Mouse (Mus musculus) left cerebral cortex, adult 9 months (tissue): ENCODE results near the gene E130114P18Rik.

Source experiments
- DNase-seq, 2 experiments: peaks; one replicate each; pipeline ENCODE4 v3.0.0; 2022; ENCODE audit warnings: low spot score in 2 of 2

The E130114P18Rik gene

GRCm38 (mm10) chr4:97776388-97777080 is 1.3 kb downstream of the E130114P18Rik start:
- DNase-seq = no peak

- DNase-seq = no peak
These were observed 2.2 kb downstream of the E130114P18Rik start for GRCm38 (mm10) chr4:97775494-97776265.

- DNase-seq = peak in 1 of 2 experiments; percentile 48
These were observed 2.8 kb downstream of the E130114P18Rik start for GRCm38 (mm10) chr4:97775059-97775458.

- no peak for DNase-seq
These were observed 3.4 kb downstream of the E130114P18Rik start for GRCm38 (mm10) chr4:97774446-97774950.

GRCm38 (mm10) chr4:97773791-97774190 is 4.1 kb downstream of the E130114P18Rik start:
- DNase-seq = no peak

GRCm38 (mm10) chr4:97773110-97773593 is 4.7 kb downstream of the E130114P18Rik start:
- peak; percentile 94 to 96 for DNase-seq

DNA sequence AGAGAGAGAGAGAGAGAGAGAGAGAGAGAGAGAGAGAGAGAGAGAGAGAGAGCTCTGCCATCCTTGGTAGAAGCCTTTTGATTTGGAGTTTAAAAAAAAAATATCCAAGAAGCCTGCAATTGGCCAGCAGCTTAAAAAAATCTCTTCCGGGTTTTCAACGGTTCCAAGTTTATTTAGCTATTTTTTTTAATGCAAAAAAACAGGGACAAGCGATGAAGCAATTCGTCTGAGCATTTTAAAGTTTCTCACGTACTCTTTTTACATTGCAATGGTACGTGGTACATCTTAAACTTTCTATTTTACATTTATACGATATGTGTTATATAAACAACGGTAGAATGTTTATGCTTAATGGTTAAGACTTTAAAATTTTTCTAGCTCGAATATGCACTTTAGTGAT is 5.2 kb downstream of the E130114P18Rik start, which contains the start of gene Nfia:
Nfia (plus strand) TSS at position 94 of the 400 bp plus-strand sequence.
- no peak for DNase-seq

- DNase-seq = peak; percentile 90 to 97
These were observed 5.8 kb downstream of the E130114P18Rik start for GRCm38 (mm10) chr4:97772084-97772484.

GRCm38 (mm10) chr4:97771426-97771825 is 6.5 kb downstream of the E130114P18Rik start:
- DNase-seq = no peak

DNA sequence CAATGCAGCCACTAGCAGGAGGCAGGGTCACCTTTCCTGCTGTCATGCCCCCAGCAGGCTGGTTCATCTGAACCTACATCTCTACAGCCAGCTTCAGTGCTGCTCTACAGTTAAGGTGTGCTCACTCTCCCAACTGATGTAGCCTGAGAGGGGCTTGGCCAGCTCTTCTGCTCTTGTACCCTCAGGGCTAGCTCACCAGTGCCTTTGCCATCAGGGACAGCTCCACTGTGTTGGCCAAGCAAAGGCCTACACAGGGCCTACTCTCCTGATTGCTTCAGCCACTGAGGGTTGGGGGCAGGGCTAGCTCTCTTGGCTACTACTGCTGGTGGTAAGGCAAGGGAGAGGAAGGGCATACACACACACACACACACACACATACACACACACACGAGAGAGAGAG is 8.0 kb downstream of the E130114P18Rik start:
- DNase-seq = no peak

DNA sequence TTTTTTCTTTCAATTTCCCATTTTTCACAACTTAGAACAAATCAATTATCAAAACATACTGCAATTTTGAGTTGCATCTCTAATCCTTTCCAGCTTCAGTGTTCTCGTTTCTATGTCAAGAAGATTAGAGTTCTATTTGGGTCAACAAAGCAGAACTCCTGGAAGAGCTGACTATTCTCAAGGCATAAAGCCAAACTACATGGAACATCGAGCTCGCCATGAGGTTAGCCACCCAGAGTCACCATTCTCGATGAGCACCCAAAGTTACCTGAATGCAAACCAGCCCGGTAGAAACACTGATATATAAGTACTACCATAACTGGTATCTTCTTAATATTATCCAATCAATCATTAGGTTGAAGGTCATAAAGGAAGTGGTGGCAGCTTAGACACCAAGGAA is 10.4 kb downstream of the E130114P18Rik start:
- DNase-seq = no peak

DNA sequence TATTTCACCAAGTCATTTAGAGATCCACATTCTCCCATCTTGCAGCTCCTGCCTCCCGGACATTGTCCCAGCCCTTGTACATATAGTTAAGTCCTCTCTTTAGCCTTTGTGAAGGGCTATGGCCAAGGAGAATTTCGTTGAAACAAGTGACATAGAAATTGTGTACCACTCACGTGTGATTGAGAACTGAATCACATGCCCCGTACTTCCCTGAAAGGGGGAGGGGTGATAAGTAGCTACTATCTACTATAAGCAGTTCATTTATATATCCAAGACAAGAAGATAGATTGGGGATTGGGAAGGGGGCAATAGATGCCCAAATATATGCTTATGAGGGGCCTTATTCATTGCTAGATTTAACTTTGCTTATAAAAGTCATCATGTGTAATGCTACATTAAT is 10.9 kb downstream of the E130114P18Rik start:
- no peak for DNase-seq

DNA sequence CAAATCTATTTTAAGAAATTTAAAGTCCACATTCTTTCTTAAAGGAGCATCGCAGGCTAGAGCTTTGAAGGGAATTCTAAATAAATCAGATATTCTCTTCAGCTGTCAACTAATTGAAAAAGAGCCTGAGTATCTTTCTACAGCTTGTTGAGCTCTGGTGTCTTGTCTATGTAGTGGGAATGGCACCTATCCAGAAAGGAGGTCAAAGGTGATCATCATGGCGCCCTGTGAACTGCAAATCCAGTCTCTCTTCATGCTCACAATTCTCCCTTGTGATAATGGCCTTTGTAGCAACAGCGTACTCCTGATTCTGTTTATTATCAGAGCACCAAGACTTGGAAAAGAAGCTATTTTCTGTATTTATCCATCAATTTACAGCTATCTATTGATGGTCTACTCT is 11.8 kb downstream of the E130114P18Rik start:
- no peak for DNase-seq

DNA sequence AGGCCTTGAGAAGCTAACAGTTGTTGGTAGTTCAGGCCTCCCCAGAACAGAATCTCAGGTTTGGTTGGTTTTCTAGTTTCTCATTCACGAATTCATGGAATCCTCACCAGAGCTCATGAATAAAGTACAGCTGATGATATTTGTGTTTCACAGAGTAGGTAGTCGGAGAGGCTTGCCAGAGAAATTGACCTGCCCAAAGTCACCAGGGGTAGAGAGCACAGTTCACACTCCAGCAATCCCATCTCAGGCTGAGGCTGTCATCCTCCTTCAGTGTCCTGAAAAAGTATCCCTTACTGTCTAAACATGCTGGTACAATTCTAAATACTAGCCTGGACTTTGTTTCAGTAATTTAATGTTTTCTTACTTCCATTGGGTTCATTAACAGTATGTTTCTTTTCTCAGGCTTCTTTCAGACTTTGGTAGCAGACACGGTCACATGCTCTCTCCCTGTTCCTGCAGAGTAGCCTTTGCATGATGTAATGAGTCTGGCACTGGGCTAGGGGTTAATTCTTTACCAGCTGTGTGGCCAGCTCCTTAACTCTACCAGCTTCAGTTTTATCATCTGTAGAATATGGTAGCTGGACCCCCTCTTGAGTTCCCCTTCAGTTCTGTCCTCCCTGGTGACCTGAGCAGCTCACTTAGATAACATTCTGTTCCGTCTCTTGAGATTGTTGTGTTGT is 12.4 kb downstream of the E130114P18Rik start:
- DNase-seq = no peak

DNA sequence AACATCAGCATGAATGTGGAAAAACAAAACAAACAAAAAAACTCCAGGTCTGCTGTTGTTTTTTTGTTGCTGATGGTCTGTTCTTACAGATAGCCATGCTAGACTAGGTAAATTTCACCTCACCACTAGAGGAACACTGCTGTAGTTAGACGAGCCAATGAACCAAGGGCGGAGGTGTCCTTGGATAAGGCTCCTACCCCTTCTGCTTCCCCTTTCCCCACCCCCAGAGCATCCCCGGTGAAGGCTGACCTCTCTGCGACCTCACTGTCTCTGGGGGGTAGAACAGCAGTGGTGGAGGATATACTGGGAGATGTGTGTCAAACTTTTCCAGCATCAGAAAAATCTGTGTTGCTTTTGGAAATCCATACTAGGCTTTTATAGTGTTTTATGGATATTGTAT is 13.3 kb downstream of the E130114P18Rik start:
- DNase-seq = no peak

DNA sequence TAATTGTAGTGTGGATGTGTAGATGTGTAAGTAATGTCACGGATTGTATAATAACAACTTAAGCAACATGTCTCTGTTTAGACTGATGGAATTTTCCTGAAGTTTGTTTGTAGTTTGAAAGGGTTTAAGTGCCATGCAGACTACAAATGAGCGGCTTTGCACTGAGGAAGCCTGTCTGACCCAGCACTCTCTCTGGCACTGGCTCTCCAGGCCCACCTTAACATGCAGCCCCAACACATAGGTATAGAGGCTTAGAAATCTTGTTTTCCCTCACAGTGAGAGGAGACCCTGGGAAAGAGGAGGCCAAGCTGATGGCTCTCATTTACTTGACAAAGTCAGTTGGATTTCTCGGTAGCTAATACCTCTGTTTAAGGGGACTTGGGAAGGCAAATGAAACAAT is 19.2 kb downstream of the E130114P18Rik start:
- DNase-seq = no peak

GRCm38 (mm10) chr4:97757978-97758461 is 19.9 kb downstream of the E130114P18Rik start:
- DNase-seq = peak in 1 of 2 experiments; percentile 48

DNA sequence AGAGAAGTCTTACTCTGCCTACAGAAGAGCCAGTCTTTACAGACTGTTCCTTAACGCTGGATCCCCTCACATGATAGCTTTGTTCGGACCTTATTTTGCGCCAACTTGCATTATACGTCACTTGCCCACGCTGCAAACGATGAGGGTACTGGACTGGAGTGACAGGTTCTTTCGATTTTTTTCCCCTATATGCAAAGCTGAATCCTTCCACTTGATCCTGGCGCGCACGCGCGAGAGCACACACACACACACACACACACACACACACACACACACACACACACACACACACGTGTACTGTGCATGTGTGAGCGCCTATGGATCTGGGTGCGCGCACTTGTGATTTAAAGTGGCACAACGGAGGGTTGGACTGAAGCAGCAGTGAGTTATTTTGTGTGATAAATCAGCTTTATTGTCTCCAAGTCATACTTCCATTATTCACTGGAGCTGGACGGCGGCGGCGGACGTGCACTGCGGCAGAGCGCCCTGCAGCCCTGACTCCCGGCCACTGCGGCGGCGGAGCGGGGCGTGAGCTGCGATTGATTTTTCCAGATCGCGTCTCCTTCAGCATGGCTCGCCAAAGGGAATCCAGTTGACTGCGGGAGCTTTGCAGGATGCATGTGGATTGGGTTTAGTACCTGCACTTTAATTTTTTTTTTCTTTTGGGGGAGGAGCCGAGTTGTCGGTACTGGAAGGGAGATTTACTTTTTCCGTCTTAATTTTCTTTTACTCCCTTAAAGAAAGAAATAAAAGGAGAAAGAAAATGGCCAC is 20.5 kb downstream of the E130114P18Rik start:
- peak in 1 of 2 experiments; percentile 58 for DNase-seq

DNA sequence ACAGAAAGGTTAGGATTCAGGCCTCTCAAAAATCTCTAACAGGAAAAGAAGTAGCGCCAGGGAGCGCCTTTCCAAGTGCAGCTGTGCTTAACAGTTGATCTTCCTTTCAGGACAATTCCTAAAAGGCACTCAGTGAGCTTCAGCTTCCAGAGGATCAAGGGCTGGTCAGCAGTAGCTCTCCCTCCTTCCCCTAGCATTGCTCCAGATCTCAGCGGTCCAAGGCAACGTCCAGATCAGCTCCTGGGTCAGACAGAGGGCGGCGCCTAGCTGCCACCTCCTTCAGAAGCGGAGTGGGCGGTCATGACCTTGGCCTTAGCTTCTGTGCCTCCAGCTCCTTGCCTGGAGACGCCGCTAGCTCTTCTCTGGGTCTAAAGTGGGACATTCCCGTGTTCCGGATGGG is 23.6 kb downstream of the E130114P18Rik start:
- no peak for DNase-seq

DNA sequence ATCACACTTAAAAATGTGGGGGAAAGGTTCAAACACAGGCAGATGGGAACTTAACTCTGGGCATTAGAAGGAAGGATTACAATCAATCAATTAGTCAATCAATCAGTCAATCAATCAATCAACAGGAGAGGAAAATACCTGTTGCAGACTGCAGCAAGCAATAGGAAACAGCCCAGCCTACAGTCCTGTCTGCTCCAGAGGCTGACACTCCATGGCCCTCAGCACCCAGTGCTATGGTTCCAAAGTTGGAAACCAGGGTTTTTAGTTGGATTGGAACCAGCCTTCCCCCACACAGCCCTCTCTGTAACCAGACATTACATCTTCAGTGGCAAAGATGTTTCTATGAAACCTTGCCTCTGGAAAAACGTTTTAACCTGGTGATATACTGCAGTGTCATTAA is 24.4 kb downstream of the E130114P18Rik start:
- no peak for DNase-seq
